Mouse (Mus musculus): Measurements from ENCODE around the gene Btbd16. TPM values are rescaled to one million over a fixed set of nuclear protein-coding genes. Genes with fewer than 3 reads are reported as not detected.

The Btbd16 gene
- 0.33 and 0.38 TPM in 2 replicates for polyA plus RNA-seq (2021; fragmentation: Nextera tagmentation)
- long read RNA-seq, experiment 1, partial matches to known transcripts = 0 of 3 reads
- long read RNA-seq, experiment 1, other reads (novel, unspliced or antisense) = 3 of 3 reads
- long read RNA-seq, experiment 2, partial matches to known transcripts = 0 of 2 reads
- long read RNA-seq, experiment 2, other reads (novel, unspliced or antisense) = 1 of 2 reads

DNA sequence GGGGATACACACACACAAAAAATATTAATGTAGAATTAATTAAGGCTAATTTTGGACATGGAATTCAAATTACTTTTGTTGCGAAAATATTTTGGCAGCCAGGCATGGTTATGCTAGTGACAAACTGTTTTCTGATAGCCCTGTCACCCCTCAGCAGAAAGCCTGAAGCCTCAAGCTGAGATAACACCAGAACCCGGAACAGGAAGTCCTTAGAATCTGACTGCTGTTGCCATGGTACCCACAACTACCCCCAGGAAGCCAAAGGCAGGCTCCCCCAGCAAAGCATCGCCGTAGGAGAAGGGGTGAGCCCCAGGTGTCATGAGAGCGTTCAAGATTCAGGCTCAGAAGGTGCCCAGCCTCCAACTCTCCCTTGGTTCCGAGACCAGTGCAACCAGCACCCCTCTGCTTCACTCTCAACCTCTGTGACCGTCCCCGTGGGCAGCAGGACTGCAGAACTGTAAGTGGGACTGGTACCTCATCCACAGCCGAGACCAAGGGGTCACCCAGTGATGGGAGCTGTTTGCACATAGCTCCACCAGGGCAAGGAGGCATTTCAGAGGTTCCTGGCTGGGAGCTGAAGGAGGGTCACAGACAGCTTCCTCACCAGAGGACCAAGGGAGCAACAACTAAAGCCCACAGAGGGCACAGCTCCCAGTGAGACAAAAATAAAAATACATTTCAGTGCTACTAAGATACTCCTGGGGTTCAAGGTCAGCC, at the start of gene Btbd16:
Btbd16 (plus strand) TSS at position 156 of the 717 bp plus-strand sequence.

DNA sequence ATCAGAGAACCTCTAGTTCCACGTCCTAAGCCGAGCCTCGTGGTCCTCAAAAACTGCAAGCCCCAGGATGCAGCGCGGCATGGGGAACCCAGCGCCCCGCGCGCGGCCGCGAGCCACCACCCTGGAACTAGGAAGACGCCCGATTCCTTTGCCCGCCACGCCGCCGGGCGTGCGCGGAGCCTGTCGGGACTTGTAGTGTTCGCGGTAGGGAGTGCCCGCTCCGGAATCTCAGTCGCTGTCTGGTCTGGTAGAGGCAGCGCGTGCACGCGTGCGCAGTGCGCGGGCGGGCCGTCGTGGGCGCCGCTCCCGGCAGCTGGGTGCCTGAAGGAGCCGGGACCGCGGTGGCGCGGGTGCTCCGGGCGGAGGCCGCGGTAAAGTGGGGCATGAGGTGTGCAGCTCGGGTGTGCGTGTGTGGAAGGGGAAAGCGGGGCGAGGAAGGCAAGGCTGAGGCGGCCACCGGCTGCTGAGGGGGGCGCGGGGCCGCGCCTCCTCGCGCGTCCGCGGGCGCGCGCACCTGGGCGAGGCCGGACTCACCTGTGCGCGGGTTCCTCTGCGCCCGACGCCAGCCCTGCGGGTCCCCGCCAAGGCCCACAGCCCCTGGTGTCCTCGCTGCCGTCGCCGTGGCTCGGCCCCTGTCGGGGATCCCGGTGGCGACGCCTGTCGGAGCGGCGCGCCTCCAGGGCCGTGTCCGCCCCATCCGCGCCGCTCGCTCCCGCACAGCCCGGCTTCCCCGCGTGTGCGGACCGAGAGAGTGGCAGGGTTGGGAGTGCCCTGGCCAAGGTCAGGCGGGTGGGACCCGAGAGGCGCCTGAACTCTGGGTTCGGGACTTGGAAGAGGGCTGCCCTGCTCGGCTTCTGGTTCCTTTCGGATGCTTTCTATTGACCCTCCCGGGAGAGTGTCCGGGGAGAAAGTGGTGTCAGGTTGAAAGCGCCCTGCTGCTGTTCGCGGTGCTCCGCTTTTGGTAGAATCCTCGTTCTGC, 92.0 kb downstream of the Btbd16 start, which contains the start of gene Plekha1:
Plekha1 (plus strand) TSS at position 144 of the 979 bp plus-strand sequence.

Other genes with a start within 250 kb of the Btbd16 start
- gene Nsmce4a, start 201.0 kb upstream of the Btbd16 start, polyA plus RNA-seq (2021; fragmentation: Nextera tagmentation) = 9.5 and 85.1 TPM in 2 replicates
- gene Tacc2, start 196.6 kb upstream of the Btbd16 start, polyA plus RNA-seq (2021; fragmentation: Nextera tagmentation) = 11.2 and 17.5 TPM in 2 replicates
- gene Plekha1, start 91.7 kb downstream of the Btbd16 start, polyA plus RNA-seq (2021; fragmentation: Nextera tagmentation) = 32.6 and 40.3 TPM in 2 replicates
- 290 and 337 TPM in 2 replicates for gene Htra1, start 162.0 kb downstream of the Btbd16 start, polyA plus RNA-seq (2021; fragmentation: Nextera tagmentation)